Mouse (Mus musculus): ENCODE data around the gene C530025M09Rik.

The C530025M09Rik gene

DNA sequence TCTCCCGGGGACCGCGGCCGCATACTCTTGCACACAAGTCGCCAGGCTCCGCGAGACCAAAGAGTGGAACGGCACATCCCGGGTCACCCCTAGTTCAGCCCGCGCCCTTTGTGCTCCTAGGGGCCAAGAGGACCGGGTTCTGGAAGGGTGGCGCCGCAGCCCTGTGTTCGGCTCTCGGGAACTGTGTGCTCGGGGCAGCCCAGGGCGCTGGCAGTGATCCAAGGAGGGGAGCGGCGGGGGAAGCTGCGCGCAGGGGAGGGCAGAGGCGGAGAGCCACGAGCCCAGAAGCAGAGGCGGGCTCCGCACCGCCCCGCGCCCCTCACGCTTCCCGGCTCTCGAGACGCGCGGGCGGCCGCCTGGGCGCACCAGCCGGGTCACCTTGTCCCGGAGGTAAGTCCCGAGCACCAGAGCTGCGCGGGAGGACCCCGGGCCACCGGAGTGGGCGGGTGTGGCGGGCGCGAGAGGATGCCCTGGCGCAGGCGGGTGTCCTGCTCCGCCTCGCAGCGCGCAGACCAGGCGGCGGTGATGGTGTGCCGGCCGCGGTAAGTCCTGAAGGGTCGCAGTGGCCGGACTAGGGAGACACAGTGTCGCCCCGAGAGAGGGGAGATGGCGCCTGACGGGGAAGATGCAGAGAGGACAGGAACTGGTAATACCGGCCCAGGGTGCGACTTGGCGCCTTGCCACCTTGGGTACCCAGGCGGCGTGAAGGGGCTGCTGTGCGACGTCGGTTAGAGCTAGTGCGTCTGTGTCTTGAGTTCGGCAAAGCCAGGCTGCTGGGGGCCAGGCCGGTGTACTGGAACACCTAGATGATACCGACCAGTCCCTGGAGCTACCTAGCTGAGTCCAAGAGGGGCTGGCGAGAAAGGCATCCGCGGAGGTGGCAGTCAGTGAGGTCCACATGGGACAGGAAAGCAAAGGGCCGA, at the start of gene C530025M09Rik:
C530025M09Rik (minus strand) TSS at position 678 of the 923 bp plus-strand sequence.
- peak; percentile 20 for DNase-seq (ENCODE audit: low spot score)

DNA sequence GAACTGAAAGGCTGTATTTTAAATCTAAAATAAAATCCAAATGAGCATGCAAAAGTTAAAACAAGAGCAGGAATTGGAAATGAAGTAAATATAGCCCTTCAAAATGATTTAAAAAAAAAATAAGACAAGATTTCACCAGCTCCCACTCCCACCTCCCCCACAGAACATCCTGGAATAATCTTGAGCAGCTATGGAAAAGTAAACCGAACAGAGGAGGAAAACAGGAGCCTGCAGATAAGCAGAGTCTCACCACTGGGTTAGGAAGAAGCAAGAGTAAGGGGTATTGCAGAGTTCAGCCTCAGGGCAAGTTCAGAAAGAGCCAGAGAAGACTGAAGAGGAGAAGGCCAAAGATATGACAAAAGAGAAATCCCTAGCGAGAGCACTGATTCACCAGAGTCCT, 46.9 kb upstream of the C530025M09Rik start:
- DNase-seq (ENCODE audit: low spot score), result no peak

DNA sequence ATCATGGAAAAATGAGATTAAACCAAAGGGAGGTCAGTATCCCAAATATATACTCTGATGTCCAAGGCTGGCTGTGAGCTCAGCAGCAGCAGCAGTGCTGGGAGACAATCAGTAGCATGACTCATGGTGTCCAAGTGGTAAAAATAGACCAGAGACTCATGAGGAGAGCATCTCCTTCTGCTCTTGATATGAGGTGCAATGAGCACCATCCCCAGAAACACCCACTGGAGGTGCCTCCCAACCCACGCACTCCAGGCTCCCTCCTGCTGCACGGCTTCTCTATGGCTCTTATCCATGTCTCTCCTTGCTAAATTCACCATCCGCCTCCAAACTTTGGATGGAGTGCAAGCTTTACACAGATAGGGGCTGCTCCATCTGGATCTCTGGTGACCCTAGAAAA, 42.3 kb upstream of the C530025M09Rik start:
- no peak for DNase-seq (ENCODE audit: low spot score)

DNA sequence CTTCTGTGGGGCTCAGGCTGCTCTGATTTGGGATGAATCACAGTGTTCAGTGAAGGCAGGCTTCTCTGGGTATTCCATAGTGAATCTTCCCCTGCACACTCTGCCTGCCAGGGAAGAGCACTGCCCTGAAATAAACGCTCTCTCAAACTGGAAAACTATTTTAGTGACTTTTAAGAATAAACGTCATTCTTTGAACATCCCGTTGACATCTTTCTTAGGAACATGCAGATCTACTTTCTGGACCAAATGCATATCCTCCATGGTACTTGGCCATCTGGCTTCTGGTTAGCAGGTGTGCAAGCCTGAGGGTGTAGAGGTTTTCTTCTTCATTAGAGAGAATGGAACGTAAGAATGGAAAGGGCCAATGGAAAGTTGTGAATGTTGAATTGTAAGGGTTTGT, 41.5 kb upstream of the C530025M09Rik start:
- DNase-seq (ENCODE audit: low spot score), result no peak

DNA sequence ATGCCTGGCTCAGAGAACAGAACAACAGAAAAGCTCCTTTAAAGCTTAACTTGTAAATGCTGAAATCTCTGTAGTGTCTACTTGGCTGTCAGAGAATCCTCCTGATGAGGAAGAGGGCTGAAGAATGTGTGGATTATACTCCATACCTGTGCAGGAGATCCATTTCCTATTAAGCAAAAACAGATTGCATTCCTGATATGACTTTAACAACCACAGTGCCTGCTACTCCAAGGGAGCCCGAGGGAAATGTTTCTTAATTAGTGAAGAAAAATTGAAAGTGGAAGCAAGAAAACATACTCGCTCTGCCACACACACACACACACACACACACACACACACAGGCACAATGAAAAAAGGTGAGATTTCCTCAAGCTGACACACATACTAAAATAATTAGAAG, 39.5 kb upstream of the C530025M09Rik start:
- DNase-seq (ENCODE audit: low spot score), result no peak

DNA sequence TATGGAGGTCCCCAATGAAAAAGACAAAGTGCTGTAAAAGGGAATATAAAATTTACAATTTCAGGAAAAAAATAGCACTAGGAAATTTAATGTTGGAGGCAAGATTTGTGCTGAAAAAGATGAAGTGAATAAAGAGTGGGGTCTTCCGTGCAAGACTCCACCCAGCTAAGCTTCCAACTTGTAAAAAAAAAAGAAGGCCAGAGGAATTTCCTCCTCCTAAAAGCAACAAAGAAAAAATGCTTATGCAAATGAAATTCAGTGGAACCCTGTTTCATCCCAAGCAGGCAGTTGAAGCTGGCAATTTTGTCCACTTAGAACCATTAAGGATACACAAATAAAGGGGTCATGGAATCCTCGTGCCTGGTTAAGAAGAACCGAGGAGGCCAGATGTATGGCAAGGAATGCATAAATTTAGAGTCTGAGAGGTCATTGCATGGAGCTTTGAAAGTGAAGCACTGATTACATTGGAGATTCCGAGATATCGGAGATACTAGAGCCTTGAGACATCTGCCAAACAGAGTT, 35.0 kb upstream of the C530025M09Rik start:
- DNase-seq (ENCODE audit: low spot score), result no peak

DNA sequence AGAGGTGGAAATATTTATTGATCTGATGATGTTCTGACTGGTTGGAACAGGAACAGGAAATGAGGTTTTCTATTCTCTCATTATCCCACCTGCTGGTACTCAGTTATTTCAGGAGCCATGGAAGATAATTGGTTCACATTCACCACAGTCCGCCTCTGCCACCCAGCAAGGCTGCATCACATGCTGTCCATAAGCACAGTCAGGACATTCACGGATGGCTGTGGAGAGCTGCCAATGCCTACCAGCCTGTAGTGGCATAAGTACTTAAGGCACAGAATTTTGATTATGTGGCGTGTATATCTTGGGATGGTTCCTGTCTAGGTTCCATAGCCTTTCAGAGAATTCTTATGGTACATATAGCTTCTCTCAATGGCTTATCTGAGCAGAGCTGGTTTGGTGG, 30.0 kb upstream of the C530025M09Rik start:
- no peak for DNase-seq (ENCODE audit: low spot score)

DNA sequence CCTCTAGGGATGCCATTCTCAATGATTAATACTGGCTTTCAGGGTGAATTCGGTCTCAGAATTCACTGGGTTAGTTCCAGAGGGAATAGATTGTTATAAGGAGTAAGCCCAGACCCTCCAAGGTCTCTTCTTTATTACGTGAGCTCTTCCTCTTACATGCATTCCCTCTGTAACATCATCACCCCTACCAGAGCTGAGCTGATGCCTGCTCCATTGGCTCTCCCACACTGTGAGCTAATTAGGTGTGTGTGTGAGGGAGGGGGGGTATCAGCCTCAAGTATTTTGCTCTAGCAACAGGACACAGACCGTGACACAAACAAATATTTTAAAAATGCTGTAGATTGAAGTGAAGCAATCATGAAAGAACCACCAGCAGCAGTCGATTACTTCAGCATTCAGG, 17.8 kb upstream of the C530025M09Rik start:
- no peak for DNase-seq (ENCODE audit: low spot score)

DNA sequence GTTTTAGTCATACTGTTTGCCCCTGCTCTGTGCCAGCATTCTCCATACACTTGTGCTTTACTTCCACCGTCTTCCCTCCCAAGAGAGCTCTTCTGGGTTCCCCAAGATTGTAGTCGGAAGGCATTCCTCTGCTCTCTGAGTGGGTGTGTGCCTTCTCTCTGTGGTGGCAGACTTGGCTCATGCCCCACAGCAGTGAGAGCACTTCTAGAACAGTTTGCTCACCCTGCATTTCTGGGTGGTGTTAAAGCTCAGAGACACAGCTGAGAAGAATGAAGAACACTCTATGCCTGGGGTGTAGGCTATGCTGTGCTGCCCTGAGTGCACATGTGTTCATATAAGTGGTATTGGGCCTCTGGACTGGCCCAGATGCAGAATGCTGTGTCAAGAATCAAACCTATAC, 13.6 kb upstream of the C530025M09Rik start:
- no peak for DNase-seq (ENCODE audit: low spot score)

DNA sequence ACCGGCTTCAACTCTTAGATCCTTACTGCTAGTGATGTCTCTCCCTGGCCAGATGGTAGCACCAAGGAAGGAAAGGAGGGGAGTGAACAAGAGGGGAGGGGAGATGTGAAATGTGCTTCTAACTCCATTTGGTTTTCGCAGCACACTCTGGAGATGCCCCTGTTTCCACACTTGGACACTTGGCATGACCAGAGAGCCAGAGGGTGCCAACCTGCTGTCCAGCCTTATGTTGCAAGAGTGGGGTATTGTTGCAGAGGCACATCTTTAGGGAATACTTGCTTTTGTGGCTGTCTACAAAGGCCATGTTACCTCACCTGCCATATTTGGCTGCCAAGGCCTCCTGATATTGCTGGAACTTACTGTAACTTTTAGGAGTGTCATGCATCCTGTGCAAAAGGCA, 8.7 kb upstream of the C530025M09Rik start:
- DNase-seq (ENCODE audit: low spot score), result no peak

DNA sequence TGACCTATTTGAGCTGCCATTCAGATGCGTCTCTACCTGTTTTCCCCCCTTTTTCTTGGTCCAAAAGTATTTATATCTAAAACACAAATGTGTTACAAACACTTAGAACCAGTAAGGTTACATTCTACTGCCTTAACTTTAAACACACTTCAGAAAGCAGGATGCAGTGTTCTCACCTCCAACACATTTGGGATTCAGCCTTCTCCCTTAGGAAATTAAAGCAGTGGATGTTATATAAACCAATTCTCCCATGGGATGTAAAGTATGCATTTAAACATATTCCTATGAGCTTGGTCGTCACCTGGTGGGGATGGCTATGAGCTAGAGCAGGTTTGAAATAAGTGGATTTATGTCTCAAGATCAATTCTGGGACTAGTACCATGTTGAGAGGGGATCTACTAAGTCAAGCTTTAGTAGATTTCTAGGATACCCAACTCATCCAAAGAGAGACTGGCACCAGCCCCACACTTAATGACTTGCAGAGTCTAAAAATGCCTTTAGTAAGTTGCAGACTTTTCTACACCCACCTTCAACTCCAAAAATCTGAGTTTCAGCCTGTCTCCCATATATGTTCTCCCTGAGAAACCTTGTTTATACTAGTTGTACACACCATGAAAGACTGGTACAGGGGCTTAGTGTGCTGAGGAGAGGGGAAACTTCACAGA, 5.6 kb upstream of the C530025M09Rik start:
- no peak for DNase-seq (ENCODE audit: low spot score)

DNA sequence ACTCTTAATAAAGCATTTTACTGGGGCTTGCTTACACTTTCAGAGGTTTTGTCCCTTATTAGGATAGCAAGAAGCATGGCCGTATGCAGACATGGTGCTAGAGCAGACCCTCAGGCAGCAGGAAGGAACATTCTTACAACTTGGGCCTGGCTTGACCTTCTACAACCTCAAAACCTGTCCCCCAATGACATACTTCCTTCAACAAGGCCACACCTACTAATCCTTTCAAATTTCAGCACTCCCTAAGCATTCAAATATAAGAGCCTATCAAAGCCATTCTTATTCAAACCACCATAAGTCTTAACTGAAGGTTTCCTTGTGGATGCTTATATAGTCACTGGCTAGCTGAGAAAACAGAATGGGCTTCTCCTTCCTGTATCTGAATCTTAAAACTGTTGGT, 4.1 kb upstream of the C530025M09Rik start:
- DNase-seq (ENCODE audit: low spot score), result no peak

DNA sequence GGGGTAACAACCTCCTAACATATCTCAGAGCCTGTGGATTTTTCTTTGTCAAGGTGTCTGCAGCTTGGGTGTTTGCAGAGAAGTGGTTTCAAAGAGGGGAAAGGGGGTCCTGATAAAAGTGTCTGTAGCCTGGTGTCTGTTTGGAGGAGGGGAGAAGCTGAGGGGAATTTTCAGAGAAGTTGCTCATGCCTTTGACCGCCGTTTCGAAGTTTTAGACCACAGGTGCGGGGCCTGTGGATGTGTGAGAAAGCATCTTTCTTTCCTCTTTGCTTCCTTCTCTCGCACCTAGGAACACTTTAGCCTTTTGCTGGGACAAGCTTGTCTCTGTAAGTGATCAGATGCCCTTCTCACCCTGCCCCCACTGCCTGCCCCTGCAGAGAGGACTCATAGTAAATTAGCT, 1.3 kb upstream of the C530025M09Rik start:
- no peak for DNase-seq (ENCODE audit: low spot score)

DNA sequence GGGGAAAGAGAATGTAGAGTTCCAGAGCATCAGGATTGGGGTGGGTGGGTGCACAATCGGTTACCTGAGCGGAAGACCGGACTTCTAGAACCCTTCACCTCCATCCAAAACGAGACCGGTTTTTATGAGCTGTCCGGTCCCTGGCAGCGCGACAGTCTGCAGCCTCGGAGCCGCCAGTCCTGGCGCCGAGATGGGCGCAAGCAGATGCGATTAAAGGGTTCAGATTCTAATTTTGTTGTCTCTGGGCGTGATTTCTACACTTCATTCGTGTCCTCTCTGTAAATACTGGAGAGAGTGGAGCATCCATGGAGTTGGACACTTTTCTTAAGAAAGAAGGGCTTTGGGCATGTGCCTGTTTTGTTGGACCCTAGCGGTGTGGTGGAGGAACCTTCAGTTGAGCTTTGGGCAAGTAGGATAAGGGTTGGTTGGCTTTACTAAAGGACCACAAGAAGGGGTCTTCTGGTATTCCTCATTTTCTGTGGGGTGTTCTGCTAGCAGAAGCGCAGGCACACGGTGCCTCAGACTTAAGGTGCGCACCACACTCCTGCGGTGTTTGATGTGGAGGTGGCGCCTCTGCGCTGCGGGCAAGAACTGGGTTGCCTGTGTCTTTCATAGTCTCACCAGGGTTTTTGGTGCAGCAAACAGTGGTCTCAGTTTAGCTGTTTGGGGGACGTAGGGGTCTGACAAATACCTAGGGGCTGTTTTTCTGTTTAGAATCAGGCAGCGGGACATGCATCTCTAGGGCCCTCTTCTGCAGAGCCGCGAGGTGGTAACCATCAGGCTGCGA, 639 bp upstream of the C530025M09Rik start:
- DNase-seq (ENCODE audit: low spot score), result no peak

DNA sequence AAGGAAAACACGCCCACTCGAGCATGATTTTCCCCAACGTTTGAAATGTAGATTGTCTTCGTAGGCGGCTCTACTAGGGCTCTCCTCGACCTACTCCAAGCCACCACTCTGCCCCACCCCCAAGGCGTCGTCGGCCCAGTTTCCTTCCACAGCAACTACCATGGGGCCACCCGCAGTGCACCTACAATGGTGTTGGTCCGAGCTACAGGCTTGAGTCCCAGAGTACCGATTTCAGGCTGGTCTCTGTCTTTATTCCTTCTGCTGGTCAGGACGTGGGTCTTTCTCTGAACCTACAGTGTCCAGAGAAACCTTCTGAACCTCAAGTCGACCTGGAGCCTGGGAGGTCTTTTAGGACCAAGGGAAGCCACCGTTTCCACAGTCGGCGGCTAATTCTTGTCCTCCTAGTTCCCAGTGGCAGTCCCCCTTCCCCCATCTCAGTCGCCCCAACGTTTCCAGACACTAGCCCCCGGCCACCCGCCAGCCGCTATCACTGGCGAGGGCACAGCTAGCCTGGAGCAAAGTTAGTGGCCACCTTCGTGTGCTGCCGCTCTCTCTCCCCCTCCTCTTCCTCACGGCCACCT, 968 bp downstream of the C530025M09Rik start:
- DNase-seq (ENCODE audit: low spot score), result no peak

DNA sequence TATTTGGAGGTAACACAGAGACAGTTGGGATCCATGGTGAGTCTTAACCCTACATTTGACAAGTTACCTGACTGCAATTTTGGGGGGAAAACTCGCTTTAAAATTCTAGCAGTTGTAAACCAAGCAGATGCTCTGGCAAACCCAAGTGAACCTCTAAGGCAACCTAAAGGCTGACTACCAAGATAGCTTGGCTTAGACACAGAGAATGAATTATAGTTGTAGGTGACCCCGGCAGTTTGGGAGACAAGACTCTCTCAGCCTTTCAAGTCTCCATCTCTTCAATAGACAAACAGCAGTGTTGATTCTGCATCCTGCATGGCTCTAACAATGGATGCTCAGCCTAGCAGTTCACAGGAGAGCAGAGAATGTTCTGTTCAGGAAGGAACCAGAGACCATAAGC, 2.1 kb downstream of the C530025M09Rik start, which contains the start of gene Syndig1:
Syndig1 (plus strand) TSS at position 301 of the 400 bp plus-strand sequence.
- no peak for DNase-seq (ENCODE audit: low spot score)

DNA sequence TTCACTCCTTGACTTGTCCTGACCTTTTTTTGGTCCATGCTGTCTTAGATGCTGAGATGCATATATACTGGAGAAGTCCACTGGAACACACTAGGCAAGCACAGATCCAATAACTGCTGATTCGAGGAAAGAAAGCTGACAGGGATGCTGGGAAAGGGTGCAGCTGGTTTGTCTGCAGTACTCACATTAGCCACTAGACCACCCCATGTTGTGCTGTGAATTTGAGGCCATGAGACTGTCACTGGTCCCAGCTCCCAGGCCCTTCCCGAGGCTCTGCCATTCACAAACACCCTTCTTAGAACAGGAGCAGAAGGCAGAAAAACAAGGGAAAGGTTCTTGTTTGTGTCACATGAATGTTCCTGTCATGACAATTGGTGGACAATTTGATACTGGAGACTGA, 10.8 kb downstream of the C530025M09Rik start:
- DNase-seq (ENCODE audit: low spot score), result no peak

DNA sequence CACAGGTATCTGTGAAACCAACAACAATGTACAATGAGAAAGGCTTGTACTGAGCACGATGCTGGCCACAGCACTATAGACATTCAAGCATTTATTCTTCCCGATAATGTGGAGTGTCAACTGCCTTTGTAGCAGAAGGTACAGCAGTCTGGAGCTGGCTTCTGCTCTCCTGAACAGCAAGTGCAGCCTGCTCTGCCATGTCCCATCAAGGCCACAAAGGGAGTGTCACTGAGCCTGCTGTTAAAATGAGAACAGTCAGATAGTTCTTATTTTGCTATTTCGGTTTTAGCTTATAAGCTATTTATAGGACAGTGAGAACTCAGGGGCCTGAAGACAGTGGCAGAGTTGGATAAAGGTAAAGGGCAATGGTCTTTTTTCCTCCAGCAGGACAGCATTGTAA, 11.3 kb downstream of the C530025M09Rik start:
- no peak for DNase-seq (ENCODE audit: low spot score)

DNA sequence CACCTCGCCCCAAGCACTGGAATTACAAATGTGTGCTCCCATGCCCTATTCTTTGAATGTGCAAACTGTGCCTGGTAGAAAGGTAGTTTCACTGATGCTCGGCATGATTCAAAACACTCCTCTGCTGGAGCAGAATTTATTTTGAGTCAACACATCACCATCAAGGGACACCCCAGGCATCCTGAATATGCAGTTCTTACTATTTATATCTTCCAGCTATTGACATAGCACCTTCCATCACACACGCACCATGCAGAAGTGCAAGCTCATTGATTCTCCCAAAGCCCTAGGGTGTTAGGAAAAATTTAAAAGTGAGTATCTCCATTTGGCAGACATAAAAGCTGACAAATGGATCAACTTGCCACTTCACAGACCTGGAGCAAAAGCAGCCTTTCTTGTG, 12.6 kb downstream of the C530025M09Rik start:
- no peak for DNase-seq (ENCODE audit: low spot score)

DNA sequence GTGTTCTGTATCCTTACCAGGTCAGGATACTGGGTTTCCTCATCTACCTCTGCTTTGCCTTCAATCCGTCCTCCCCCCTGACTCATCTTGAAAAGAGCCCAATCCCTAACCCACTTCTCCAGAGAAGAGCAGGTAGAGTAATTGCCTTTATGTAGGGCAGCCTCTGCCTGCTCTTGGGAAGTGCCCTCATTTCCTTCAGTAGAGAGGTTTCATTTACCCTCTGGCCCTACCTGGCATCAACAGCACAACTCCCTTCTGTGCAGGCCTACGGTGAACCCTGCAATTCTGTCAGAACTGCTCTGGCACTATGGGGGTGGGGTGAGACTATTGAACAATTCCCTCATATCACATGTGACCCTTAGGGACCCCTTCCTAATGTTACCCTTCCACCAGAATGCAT, 18.1 kb downstream of the C530025M09Rik start:
- DNase-seq (ENCODE audit: low spot score), result no peak

DNA sequence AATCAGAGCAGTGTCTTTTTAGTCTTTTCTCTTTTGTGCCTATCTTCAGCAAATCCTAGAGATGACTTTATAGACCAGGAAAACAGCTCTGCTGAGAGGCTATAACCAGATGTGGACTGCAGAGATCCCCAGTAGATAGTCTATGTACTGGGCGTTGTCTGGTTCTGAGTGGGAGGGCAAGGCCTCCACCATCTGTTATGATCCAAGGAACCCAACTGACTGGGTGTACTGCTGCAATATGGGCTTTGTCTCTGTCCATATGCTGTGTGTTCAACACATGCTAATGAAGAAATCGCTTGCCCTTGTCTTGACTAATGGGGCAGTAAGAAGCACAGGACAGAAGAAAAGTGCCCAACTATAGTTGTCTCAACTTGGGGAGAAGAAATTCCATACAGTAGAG, 25.8 kb downstream of the C530025M09Rik start:
- DNase-seq (ENCODE audit: low spot score), result no peak

DNA sequence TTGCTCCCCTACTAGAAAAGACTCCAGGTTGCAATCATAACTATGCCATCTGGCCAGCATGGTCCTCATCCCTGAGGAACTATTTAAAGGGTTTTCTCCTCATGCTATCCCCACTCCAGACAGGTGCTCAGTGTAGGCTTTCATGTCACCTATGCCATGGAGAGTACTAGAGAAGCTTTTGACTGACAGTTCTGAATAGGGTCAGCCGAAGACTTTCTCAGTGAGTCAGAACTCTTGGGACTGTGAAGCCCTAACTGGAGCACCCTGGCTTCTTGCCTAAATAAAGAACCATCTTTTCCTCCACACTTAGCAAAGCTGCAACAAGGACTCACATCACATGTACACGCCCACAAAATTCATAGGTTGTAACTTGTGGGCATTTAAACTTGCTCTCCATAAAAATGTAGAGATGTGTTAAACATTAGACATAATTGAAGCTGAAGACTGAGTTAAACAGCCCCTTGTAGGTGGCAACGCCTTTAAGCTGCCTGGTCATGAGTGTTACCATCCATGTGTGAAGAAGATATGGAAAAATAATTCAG, 26.3 kb downstream of the C530025M09Rik start:
- DNase-seq (ENCODE audit: low spot score), result no peak
